Mouse (Mus musculus) neural tube, embryonic 11.5 days (tissue): ENCODE measurements around the gene Borcs6. TPM values are rescaled to one million over a fixed set of nuclear protein-coding genes. Genes with fewer than 3 reads are reported as not detected.

Experiments used
- polyA plus RNA-seq: library from polyadenylated mRNA; unstranded; fragments of >200 nt; fragmentation: Nextera tagmentation; extraction: Ambion mirVana; gene quantifications from 2 replicates; pipeline ENCODE4 v1.2.1, GENCODE M21; 2014

Gene Borcs6
- polyA plus RNA-seq, 1 experiment from 2014 or later: 11.4 TPM

Other genes starting within 250 kb of the Borcs6 start
- gene Ndel1, start 187.9 kb upstream of the Borcs6 start, polyA plus RNA-seq: 61.6 and 62.9 TPM in 2 replicates
- 0.08 TPM in 1 of 2 replicates, not detected in the other for gene Rnf222, start 171.2 kb upstream of the Borcs6 start, polyA plus RNA-seq
- 822 and 906 TPM in 2 replicates for gene Rpl26, start 158.1 kb upstream of the Borcs6 start, polyA plus RNA-seq
- gene Odf4, start 132.6 kb upstream of the Borcs6 start, polyA plus RNA-seq: not detected in 2 replicates
- 6.8 and 6.9 TPM in 2 replicates for gene Arhgef15, start 102.2 kb upstream of the Borcs6 start, polyA plus RNA-seq
- gene Slc25a35, start 91.6 kb upstream of the Borcs6 start, polyA plus RNA-seq: 1.4 and 2.1 TPM in 2 replicates
- gene Rangrf, start 84.5 kb upstream of the Borcs6 start, polyA plus RNA-seq: 60.4 and 62.5 TPM in 2 replicates
- 30.7 and 34.9 TPM in 2 replicates for gene Pfas, start 51.3 kb upstream of the Borcs6 start, polyA plus RNA-seq
- gene Ctc1, start 43.8 kb upstream of the Borcs6 start, polyA plus RNA-seq: 68.0 and 76.0 TPM in 2 replicates
- 154 and 155 TPM in 2 replicates for gene Aurkb, start 14.1 kb upstream of the Borcs6 start, polyA plus RNA-seq
- 40.8 and 43.5 TPM in 2 replicates for gene Tmem107, start 11.1 kb downstream of the Borcs6 start, polyA plus RNA-seq
- 112 TPM in 2 replicates for gene Vamp2, start 28.8 kb downstream of the Borcs6 start, polyA plus RNA-seq
- 10.7 and 10.9 TPM in 2 replicates for gene Per1, start 35.5 kb downstream of the Borcs6 start, polyA plus RNA-seq
- gene Hes7, start 60.7 kb downstream of the Borcs6 start, polyA plus RNA-seq: 0.33 TPM in 1 of 2 replicates, not detected in the other
- 0.24 TPM in 1 of 2 replicates, not detected in the other for gene 9130213A22Rik, start 62.9 kb downstream of the Borcs6 start, polyA plus RNA-seq
- gene Aloxe3, start 66.2 kb downstream of the Borcs6 start, polyA plus RNA-seq: 0.08 and 0.66 TPM in 2 replicates
- gene Alox12b, start 97.3 kb downstream of the Borcs6 start, polyA plus RNA-seq: not detected in 2 replicates
- 0.30 TPM in 1 of 2 replicates, not detected in the other for gene Alox8, start 138.1 kb downstream of the Borcs6 start, polyA plus RNA-seq
- gene Gucy2e, start 177.3 kb downstream of the Borcs6 start, polyA plus RNA-seq: 0.07 TPM in 1 of 2 replicates, not detected in the other